Mouse (Mus musculus) right cerebral cortex, postnatal 36 days (tissue): ENCODE data around the gene Gm17428.
"Not testable (repeated sequence)": the region's sequence is repeated elsewhere in the genome, so short reads cannot be mapped to it uniquely, and the experiment has no call there.

Experiments used
- DNase-seq, 2 experiments: peaks; one replicate each; pipeline ENCODE4 v3.0.0; 2022; ENCODE audit warnings: low spot score in 2 of 2, mixed read lengths in 1 of 2

Gm17428 gene

DNA sequence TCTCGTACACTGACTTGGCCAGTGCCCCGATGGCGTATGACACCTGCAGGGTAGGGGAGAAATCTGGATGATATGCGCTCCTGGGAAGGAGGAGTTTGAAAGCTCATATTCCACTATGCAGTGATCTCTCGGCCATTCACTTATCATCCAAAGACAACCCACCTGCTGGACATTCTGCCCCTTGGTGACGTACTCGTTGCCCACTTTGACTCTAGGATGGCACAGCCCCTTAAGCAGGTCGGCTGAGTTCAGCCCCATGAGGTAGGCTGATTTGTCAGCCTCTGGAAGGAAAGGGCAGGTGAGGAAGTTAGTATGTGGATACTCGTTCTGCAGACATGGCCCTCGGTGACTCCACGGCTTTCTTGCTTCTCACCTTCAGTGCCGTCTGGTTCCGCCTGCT, 12.1 kb downstream of the Gm17428 start:
- DNase-seq: no peak

DNA sequence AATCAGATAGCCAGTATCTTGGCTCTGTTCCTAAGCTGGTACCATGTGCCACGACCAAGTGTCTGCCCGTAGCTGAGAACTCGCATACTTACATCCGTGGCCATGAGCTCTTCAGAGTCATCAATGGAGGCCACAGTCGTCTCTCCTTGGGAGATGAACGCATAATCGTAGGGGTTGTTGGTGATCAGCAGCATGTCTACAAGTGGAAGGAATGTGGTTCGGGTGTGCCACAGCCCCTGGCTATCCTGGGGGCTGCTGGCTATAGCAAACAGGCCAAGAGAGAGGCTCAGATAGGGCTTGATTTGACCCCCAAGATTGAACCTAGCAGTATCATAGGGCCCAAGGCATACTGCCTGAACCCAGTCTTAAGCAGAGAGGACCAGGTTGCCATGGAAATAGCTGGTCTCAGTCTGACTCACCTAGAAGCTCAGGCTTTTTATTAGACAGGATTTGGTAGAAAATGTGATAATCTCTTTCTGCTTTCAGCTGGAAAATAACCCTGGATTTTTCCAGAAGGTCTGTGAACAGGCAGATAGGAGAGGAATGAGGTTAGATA, 13.2 kb downstream of the Gm17428 start:
- DNase-seq: no peak

DNA sequence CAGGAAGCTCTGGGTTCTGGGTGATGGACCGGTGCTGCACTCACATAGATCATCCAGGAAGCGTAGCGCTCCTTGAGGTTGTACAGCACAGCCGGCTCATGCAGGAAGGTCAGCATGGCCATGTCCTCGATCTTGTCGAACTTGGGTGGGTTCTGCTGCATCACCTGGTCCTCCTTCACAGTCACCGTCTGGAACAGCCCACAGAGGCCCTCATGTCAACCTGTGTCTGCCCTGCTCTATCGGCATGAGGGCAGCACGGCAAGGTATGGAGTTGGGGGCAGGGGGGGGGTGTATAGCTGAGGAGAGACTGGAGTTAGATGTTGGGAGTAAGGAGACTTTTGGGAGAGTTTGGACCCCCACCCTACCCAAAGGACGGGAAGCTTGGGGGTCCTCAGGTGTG, 15.5 kb downstream of the Gm17428 start:
- DNase-seq: no peak

DNA sequence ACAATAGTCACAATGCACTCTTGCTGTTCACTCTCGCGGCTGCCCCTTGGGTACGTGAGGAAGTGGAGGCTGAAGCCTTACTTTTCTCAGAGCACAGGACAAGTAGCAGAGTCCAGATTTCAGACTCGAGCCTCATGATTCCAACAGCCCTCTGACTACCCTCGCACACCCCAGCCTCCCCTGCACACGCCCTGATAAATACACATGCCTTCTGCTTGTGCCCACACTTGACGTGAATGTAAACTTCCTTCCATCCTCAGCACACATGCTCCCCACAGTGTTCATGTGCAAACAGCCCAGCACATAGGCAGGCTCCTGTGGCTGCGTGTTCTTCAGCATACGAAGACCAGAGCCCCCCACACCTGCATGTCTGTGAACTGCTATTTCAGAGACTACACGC, 16.9 kb downstream of the Gm17428 start:
- no peak for DNase-seq

DNA sequence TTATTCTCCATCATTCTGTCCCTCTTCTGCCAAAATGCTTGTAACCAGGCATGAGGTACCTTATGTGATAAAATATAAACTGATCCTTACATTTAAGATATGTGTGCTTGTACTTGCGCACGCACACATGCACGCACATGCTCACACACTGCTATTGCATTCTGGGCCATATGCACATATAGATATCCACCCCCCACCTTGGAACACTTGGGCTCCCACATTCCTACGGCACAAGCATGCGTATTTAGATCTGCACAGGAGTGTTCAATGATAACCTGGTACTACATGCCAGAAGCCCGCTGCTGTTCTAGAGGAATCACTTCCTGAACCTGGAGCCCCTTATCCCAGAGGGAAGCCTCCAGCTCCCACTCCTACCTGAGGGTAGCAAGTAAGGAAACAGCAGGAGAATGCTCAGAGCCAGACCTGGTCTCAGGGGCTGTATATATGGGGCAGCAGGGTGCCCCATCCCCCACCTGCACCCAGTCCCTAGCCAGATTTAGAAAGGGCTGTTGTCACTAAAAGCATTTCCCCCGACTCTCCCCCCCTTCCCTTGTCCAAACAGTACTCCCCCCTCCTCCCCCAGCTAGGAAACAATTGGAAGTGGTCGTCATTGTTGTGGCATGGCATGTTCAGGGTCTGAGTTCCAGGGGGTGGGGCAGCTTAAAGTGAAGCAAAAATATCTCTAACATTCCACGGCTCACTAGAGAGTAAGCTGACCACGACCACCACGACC, 17.6 kb downstream of the Gm17428 start, which contains the start of gene Myh7:
Myh7 (minus strand) TSS at position 491 of the 733 bp plus-strand sequence.
- DNase-seq: peak in 1 of 2 experiments; percentile 16

DNA sequence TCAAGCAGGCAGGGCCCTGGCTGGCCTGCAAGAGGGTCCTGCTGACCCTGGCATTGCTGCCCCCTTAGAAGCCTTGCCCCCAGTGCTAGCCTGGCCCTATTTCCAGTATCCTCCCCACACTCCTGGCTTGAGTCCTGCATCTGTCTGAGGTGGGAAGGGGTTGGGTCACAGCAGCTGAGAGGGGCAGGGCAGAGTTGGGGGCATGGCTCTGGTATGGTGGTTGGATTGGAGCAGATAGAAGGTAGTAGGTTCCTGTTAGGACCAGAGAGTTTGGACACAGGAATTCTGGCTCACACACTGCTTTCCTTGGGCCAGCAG, 18.1 kb downstream of the Gm17428 start:
- no peak for DNase-seq

DNA sequence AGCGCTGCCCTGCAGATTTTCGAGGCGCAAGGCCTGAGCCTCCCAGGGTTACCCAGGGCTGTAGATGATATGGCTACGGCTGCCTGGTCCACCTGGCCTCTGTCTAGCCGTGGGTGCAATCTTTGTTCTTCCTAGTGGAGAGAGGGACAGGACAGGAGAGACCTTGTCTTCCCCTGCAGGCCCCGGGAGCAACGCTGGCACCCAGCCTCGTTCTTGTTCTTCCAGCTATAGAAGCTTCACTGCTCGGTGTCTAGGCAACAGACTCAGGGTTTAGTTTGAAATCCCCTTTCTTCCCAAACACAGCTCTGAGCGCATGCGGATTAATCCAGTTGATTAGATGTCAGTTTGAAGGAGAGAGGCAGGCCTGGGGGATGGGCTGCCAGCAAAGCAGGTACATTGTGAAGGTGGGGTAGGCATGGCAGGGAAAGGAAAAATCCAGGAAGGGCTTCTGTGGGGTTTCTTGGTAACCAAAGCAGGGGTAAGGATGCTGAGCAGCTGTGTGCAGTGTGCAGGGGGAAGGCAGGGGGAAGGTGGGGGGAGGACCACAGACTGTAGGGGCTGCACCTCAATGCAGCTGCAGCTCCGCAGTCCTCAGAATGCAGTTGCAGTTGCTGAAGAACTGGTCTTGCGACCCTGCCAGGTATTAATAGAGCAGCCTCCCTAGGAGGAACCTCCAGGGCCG, 18.9 kb downstream of the Gm17428 start:
- peak; percentile 15 to 26 for DNase-seq

DNA sequence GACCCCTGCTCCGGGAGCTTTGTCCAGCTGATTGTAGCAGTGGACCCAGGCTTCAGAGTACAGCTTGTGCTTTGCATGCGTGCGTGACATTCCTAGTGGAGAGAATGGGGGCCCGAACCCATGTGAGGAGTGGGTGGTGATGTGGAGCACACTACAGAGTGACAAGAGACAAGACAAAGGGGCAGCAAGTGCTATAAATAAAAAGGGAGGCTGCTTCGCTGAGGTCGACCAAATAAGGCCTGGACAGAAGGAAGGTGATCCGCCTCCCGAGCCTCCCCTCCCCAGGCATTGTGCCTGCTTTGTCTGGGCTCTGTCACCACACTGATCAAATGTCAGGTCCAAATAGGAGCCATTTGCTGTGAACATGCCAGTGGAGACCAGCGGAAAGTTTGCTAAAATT, 20.1 kb downstream of the Gm17428 start:
- no peak for DNase-seq

DNA sequence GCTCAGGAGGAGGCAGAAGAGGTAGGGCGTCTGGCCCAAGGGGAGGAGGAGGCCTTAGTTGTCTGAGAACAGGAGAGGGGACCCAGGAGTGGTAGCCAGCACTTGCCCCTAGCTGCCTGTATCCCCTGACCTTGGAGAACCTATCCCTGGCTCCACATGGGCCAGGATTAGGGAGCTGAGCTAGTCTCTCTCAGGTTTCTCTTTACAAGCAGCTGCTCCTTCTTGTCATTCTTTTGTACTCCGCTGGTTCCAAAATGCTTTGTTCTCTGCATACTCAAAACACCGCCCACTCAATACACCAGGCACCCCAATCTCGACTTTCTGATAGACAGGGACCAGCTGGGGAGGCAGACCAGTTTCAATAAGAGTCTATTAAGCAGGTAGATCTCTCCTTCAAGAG, 20.6 kb downstream of the Gm17428 start:
- DNase-seq: no peak

DNA sequence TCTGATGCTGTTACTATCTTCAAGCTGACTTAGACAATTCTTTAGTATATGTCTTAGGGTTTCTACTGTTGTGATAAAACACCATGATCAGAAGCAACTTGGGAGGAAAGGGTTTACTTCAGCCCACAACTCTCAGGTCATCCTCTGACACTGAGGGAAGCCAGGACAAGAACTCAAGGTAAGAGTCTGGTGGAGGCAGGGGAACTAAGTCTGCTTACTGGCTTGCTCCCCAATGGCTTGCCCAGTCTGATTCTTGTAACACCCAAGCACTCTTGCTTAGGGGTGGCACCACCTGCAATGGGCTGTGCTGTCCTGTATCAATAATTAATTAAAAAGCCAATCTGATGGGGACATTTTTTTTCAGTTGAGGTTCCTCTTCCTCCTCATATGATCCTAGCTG, 21.9 kb downstream of the Gm17428 start:
- no peak for DNase-seq

DNA sequence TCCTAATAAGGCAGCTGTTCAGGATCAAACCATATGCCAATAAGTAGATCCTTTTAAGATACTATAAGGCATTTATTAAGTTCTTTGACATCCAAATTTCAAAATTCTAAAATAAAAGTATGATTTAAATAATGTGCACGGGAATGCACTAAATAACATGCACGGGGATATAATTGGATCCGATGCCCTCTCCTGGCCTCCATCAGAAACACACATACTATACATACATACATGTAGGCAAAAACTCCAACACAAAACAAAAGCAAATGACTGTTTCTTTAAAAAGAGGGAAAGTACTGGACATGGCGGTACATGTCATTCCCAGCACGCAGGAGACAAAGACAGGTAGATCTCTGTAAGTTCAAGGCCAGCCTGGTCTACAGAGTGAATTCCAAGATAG, 23.1 kb downstream of the Gm17428 start:
- not testable (repeated sequence) for DNase-seq

DNA sequence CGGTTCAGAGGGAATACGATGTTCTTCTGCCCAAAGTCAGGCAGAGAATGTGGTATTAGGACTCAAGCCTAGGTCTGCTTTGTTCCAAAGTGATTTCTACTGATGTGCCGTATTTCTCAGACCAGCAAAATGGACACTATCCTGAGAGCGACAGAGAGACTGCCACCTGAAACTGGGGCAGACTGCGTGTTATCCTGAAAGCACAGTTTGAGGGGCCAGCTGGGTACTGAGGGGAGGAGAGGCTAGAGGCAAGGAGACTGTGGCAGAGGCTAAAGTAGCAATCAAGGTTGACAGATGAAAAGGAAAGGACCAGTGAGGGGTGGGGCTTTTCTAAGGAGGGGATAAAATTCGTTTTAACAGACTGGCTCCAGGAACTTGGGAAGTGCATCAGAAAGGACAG, 24.1 kb downstream of the Gm17428 start:
- DNase-seq: no peak

DNA sequence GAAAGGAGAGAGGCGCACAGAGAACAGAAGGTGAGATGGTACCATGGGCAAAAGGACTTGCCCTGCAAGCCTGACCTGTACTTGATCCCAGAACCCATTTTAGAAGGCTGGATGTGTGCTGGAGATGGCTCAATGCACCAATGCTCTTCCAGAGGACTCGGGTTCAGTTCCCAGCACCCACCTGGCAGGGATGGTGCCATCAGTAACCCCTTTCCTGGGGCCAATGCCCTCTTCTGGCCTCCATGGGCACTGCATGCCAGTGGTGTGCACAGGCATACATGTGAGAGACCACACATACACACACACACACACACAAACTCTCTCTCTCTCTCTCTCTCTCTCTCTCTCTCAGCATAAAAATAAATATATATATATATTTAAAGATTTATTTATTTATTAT, 24.7 kb downstream of the Gm17428 start:
- no peak for DNase-seq

DNA sequence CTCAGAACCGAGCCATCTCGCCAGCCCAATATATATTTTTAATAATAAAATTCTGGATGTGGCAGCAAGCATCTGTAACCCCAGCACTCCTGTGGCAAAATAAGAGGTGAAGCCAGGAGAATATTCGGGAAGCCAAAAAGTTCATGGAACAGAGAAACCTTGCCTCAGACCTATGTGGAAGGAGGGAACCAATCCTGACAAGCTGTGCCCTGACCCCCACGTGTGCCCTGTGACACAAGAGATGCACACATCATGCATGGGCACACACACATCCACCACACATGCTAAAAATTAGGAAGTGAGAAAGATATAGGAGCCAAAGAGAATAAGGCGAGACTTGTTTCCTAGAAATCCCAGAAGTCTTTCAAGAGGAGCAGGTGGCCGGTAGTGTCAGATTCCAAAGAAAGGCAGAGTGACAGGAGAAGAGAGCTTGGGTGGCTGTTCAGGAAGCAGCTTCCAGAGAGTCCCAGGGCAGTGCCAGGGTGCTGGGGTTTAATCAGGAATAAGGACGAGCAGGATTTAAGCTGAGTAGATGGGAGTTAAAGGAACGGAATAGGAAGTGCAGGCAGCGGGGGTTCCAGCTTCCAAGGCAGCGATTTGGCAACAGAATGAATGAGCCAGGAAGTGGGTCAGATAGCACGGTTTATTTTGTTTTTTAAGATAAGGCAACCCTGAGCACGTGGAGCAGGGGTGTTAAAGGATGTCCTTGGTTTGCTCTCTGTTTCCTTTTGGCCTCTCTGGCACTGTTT, 25.4 kb downstream of the Gm17428 start:
- DNase-seq: no peak

DNA sequence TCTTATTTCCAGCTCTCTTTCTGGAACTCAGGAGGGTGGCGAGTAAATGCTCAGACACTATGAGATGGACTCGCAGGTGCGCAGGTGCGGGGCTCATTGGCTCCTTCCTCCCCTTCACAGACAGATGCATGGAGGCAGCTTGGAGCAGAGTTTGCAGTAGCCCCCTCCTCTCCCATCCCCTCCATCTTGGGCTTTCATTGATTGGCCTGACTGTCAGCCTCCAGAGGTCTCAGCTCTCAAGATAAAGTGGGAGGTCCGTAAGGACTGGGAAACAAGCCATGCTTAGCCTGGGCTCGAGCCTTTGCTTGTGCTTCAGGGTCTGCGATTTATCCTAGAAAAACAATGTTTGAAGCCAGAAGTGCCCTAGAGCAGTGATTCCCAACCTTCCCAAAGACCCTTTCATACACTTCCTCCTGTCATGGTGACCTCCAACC, 26.0 kb downstream of the Gm17428 start:
- DNase-seq: no peak

DNA sequence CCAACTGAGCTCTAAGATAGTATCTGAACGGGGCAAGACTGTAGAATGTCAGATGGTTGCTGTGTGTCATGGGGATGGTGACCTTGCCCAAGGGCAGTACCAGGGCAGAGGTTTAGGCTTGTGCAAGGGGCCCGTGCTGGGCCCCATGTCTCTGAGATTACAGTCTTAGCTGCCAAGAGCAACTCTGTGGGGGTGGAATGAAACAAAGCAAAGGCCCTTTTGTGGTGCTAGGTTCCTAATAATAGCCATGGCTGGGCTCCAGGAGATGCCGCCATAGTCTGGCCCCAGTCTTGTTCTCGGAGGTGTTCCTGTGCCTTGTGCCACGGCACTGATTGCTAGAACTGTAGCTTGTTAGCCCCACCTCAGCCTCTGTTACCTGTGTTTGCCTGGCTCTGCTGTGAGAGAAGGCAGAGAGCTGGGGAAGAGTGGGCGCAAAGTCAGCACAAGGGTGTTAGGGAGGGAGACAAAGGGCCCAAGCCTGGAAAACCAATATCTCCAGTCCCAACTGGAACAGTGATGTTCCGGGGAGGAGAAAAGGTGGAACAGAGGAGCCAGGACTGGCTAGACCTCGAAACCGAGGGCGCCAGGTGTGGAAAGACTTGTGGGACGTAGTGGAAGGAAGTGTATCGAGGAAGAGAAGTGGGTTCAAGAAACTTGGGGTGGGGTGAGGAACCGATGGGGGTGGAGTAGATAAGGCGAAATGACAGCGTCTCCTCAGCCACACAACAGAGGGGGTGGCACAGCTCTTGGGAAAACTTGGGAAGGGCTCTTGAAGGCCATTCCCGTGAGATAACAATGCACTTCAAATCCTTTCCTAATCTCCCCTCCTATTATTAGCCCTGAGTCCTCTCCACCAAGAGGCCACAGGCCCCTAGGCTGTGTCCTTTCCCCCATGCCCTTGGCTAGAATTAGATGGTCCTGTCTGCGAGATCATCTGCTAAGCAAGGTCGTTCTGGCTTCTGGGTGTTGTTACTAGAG, 27.4 kb downstream of the Gm17428 start:
- DNase-seq: no peak

DNA sequence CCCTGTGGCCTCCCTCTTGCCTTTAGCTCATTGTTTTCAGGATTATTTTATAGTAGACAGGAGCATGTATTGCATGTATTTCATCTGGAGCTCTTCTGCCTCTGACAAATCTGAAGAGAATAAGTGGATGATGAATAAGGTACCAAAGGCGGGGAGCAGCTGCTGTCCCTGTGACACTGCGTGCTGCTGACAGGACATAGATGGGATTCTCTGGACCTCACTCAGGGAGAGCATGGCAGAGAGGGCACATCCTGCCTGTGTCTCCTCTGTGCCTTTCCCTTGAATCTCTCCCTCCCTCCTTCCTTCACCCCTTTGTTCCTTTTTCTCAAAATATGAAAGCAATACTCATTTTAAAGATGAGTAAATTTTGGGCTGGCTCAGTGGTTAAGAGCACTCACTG, 28.8 kb downstream of the Gm17428 start:
- DNase-seq: no peak

DNA sequence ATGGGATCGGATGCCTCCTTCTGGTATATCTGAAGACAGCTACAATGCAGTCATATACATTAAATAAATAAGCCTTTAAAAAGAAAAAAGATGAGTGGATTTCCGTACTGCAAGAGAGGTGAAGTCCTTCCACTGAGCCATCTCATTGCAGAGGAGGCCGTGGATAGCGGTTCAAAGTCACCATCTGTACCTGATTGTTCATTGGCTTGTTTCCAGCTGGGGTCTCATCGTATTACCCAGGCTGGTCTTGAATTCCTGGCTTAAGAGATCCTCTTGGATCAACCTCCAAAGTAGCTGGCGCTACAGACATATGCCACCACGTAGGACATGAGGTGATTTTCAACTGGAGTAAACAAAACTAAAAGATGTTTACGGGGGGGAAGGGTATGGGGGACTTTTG, 29.2 kb downstream of the Gm17428 start:
- DNase-seq: no peak

DNA sequence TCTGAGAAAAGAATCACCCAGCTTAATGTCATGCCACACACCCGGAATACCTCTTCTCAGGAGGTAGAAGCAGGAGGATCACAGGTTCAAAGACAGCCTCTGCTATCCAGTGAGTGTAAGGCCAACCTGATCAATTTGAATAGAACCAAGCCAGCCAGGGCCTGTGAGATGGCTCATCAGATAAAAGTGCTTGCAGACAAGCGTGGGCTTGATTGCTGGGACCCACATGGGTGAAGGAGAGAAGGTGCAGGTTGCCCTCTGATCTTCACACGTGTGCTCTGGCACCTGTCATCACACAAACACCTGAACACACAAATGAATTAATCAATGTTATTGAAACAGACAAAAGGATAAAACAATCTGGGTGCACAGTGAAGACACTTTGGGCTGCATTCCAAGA, 29.8 kb downstream of the Gm17428 start:
- no peak for DNase-seq

DNA sequence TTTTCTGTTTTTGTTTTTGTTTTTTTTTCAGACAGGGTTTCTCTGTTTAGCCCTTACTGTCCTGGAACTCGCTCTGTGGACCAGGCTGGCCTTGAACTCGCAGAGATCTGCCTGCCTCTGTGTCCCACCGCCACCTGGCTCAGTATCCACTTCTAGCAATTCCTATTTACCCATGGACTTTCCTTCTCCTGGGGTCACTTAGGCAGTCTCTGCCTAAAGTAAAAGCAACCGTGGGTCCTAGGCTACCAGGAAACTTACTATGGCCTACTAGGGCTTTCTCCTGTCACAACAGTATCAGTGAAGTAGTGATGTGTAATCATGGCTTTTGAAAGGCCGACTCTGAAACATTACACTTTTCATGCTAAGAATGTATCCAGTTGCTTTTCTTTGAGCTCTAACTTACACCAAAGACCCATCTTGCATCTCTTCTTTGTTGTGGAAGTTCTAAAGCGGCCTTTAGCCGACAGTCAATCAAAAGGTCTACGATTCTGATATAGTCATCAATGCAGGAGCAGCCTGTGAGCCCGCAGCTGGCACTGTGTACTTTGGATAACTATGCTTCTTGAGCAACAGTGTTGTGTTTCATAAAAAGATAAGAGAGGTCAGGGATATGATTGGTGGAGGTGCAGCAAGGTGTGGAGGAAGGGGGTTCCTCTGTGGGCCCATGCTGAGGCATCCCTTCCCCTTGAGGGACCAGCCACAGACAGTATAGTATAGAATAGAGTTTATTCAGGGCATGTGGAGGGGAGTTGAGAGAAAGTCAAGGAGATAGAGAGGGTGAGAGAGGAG, 30.6 kb downstream of the Gm17428 start:
- DNase-seq: no peak

DNA sequence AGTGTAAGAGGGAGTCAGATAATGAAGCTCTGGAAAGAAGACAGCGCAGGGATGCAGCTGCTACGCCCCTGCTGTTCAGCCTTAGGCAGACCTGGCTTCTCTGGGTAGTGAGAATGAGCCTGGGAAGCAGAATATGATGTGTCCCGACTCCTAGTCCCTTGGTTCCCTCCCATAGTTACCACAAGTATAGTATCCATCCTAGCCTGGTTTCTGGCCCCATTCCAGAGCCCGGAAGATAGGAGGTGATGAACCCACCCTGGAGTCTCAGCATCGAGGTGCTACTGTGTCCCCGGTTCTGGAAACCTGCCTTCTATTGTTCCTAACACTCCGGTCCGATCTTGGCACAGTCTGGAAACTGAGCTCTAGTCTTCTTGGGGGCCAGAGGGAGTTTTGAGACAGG, 31.7 kb downstream of the Gm17428 start:
- no peak for DNase-seq
